In genomic region chr1:21676805-21677204, GRCm38 (mm10) we compare ENCODE assay signal across 26 mouse cellular contexts.
A peak's percentile ranks its signal among the peaks of the same experiment; 100 is the strongest.
DNase-seq lines count a peak whose midpoint lies in the region; ATAC-seq and TF ChIP-seq lines count a peak whose summit lies in the region.
"Had no signal": no experiment of that assay in that cellular context is flagged by ENCODE, and none has a peak within 500 bp of the region (broad histone marks: within the 10 kb centered on the region; RNA-seq: fewer than 3 reads in every experiment).

No protein-coding gene starts in this region.

- ATAC-seq in embryonic facial prominence, embryonic 14.5 days (ENCODE audit: low read depth) = no peak
- peak; percentile 6; the same call in 1 of the 2 replicates for ATAC-seq in stomach, embryonic 14.5 days (ENCODE audit: insufficient number of reproducible peaks, insufficient read depth, low FRiP score, low read depth)
- no peak for ATAC-seq in stomach, postnatal 0 days (ENCODE audit: low FRiP score, low TSS enrichment)
- ATAC-seq: intestine, embryonic 16.5 days had no signal

- H3K36me3 ChIP-seq in embryonic facial prominence, embryonic 14.5 days (ENCODE audit: control insufficient read depth, insufficient read depth, low read length) = no peaks in the 10 kb centered on the region
- no peaks in the 10 kb centered on the region for H3K36me3 ChIP-seq in embryonic facial prominence, embryonic 10.5 days (replicated peaks)
- no peaks in the 10 kb centered on the region for H3K36me3 ChIP-seq in stomach, embryonic 14.5 days (ENCODE audit: control insufficient read depth, insufficient read depth, low read length)
- H3K36me3 ChIP-seq in stomach, postnatal 0 days (ENCODE audit: control insufficient read depth, insufficient read depth, low read length) = no peaks in the 10 kb centered on the region
- H3K36me3 ChIP-seq: embryonic facial prominence, embryonic 13.5 days; G1E; heart, embryonic 15.5 days; hindbrain, embryonic 15.5 days; kidney, embryonic 15.5 days; limb, embryonic 12.5 days; liver, embryonic 13.5 days; lung, embryonic 15.5 days; midbrain, embryonic 12.5 days; neural tube, embryonic 12.5 days had no signal

- peak; percentile 12 for DNase-seq in embryonic facial prominence, embryonic 14.5 days (ENCODE audit: low spot score)
- DNase-seq in embryonic facial prominence, embryonic 10.5 days (ENCODE audit: low spot score) = no peak
- DNase-seq in layer of hippocampus, adult 9-11 months = peak; percentile 34
- DNase-seq in layer of hippocampus, adult 9-10 months (ENCODE audit: low spot score) = no peak
- no peak for DNase-seq in stomach, postnatal 0 days (ENCODE audit: low spot score)
- DNase-seq in c-Kit-positive CD71-positive TER-119-positive erythroid progenitor cells, embryonic 14.5 days (ENCODE audit: low spot score) = no peak
- no peak for DNase-seq in kidney, adult 9 months
- DNase-seq: adrenal gland, postnatal 25 days; cerebellum, adult 8-10 months; gastrocnemius, postnatal 36 days; heart, postnatal 4 days; kidney, postnatal 4 days; liver, embryonic 13.5 days; thymus, postnatal 4 days had no signal

- no peak overlapping the region for H3K9ac ChIP-seq in embryonic facial prominence, embryonic 14.5 days (ENCODE audit: low read depth, low read length)
- H3K9ac ChIP-seq in stomach, embryonic 14.5 days (replicated peaks; ENCODE audit: low read depth, low read length) = no peak overlapping the region
- H3K9ac ChIP-seq in stomach, postnatal 0 days (ENCODE audit: low read length) = no peak overlapping the region
- H3K9ac ChIP-seq: embryonic facial prominence, embryonic 13.5 days; heart, embryonic 15.5 days; hindbrain, embryonic 15.5 days; kidney, embryonic 15.5 days; limb, embryonic 12.5 days; liver, embryonic 13.5 days; lung, embryonic 15.5 days; midbrain, embryonic 12.5 days; neural tube, embryonic 12.5 days had no signal

- no peak overlapping the region for H3K4me3 ChIP-seq in embryonic facial prominence, embryonic 14.5 days (ENCODE audit: low read depth, low read length)
- H3K4me3 ChIP-seq in embryonic facial prominence, embryonic 10.5 days = no peak overlapping the region
- H3K4me3 ChIP-seq in stomach, embryonic 14.5 days (ENCODE audit: low read depth, low read length) = no peak overlapping the region
- no peak overlapping the region for H3K4me3 ChIP-seq in stomach, postnatal 0 days (ENCODE audit: low read depth, low read length)
- H3K4me3 ChIP-seq: embryonic facial prominence, embryonic 13.5 days; heart, embryonic 15.5 days; hindbrain, embryonic 15.5 days; kidney, embryonic 15.5 days; limb, embryonic 12.5 days; liver, embryonic 13.5 days; lung, embryonic 15.5 days; midbrain, embryonic 12.5 days; neural tube, embryonic 12.5 days had no signal

- H3K9me3 ChIP-seq in embryonic facial prominence, embryonic 14.5 days (ENCODE audit: control insufficient read depth, low read length) = no peaks in the 10 kb centered on the region
- no peaks in the 10 kb centered on the region for H3K9me3 ChIP-seq in embryonic facial prominence, embryonic 10.5 days
- H3K9me3 ChIP-seq in stomach, embryonic 14.5 days (ENCODE audit: control insufficient read depth, low read depth, low read length) = peaks cover 3% of the 10 kb centered on the region; the same call in 1 of the 2 replicates
- no peaks in the 10 kb centered on the region for H3K9me3 ChIP-seq in stomach, postnatal 0 days (ENCODE audit: control insufficient read depth, low read length)
- H3K9me3 ChIP-seq: embryonic facial prominence, embryonic 13.5 days; G1E; heart, embryonic 15.5 days; hindbrain, embryonic 15.5 days; kidney, embryonic 15.5 days; limb, embryonic 12.5 days; liver, embryonic 13.5 days; lung, embryonic 15.5 days; midbrain, embryonic 12.5 days; neural tube, embryonic 12.5 days had no signal

- H3K27ac ChIP-seq in embryonic facial prominence, embryonic 14.5 days (replicated peaks; ENCODE audit: low read depth, low read length) = no peak overlapping the region
- no peak overlapping the region for H3K27ac ChIP-seq in embryonic facial prominence, embryonic 10.5 days (replicated peaks)
- H3K27ac ChIP-seq in stomach, embryonic 14.5 days (ENCODE audit: low read length) = no peak overlapping the region
- H3K27ac ChIP-seq in stomach, postnatal 0 days (replicated peaks) = no peak overlapping the region
- H3K27ac ChIP-seq: embryonic facial prominence, embryonic 13.5 days; heart, embryonic 15.5 days; hindbrain, embryonic 15.5 days; kidney, embryonic 15.5 days; limb, embryonic 12.5 days; liver, embryonic 13.5 days; lung, embryonic 15.5 days; macrophage; midbrain, embryonic 12.5 days; neural tube, embryonic 12.5 days had no signal

- H3K27me3 ChIP-seq in embryonic facial prominence, embryonic 14.5 days (replicated peaks; ENCODE audit: control insufficient read depth, insufficient read depth, low read length) = no peaks in the 10 kb centered on the region
- no peaks in the 10 kb centered on the region for H3K27me3 ChIP-seq in embryonic facial prominence, embryonic 10.5 days (replicated peaks; ENCODE audit: low read depth, poor library complexity, severe bottlenecking)
- H3K27me3 ChIP-seq in stomach, embryonic 14.5 days (ENCODE audit: control insufficient read depth, insufficient read depth, low read length) = no peaks in the 10 kb centered on the region
- no peaks in the 10 kb centered on the region for H3K27me3 ChIP-seq in stomach, postnatal 0 days (ENCODE audit: control insufficient read depth, insufficient read depth, low read length)
- H3K27me3 ChIP-seq: embryonic facial prominence, embryonic 13.5 days; heart, embryonic 15.5 days; hindbrain, embryonic 15.5 days; kidney, embryonic 15.5 days; limb, embryonic 12.5 days; liver, embryonic 13.5 days; lung, embryonic 15.5 days; midbrain, embryonic 12.5 days; neural tube, embryonic 12.5 days had no signal

- no peak for TF ChIP-seq EP300 in stomach, postnatal 0 days (optimal IDR thresholded peaks at IDR 0.05)

- no peaks in the 10 kb centered on the region for H3K4me1 ChIP-seq in embryonic facial prominence, embryonic 14.5 days (ENCODE audit: control insufficient read depth, insufficient read depth, low read length)
- no peaks in the 10 kb centered on the region for H3K4me1 ChIP-seq in embryonic facial prominence, embryonic 10.5 days
- no peaks in the 10 kb centered on the region for H3K4me1 ChIP-seq in stomach, embryonic 14.5 days (ENCODE audit: control insufficient read depth, insufficient read depth, low read length)
- no peaks in the 10 kb centered on the region for H3K4me1 ChIP-seq in stomach, postnatal 0 days (replicated peaks; ENCODE audit: control insufficient read depth, insufficient read depth)
- H3K4me1 ChIP-seq: embryonic facial prominence, embryonic 13.5 days; heart, embryonic 15.5 days; hindbrain, embryonic 15.5 days; kidney, embryonic 15.5 days; limb, embryonic 12.5 days; liver, embryonic 13.5 days; lung, embryonic 15.5 days; midbrain, embryonic 12.5 days; neural tube, embryonic 12.5 days had no signal

- no peak for TF ChIP-seq CTCF in stomach, postnatal 0 days (IDR thresholded peaks at IDR 0.05; ENCODE audit: low read depth)

- WGBS in embryonic facial prominence, embryonic 14.5 days = 74% methylated on average over 3 of the region's 3 CpGs
- 91% methylated on average over 3 of the region's 3 CpGs for WGBS in embryonic facial prominence, embryonic 10.5 days
- WGBS in stomach, embryonic 14.5 days = 38% methylated on average over 3 of the region's 3 CpGs
- WGBS in stomach, postnatal 0 days = 38% methylated on average over 3 of the region's 3 CpGs

- H3K4me2 ChIP-seq in embryonic facial prominence, embryonic 14.5 days (ENCODE audit: low read depth, low read length) = no peak overlapping the region
- no peak overlapping the region for H3K4me2 ChIP-seq in stomach, embryonic 14.5 days (replicated peaks; ENCODE audit: low read depth, low read length)
- no peak overlapping the region for H3K4me2 ChIP-seq in stomach, postnatal 0 days (replicated peaks; ENCODE audit: low read depth)
- H3K4me2 ChIP-seq: embryonic facial prominence, embryonic 13.5 days; heart, embryonic 15.5 days; hindbrain, embryonic 15.5 days; kidney, embryonic 15.5 days; limb, embryonic 12.5 days; liver, embryonic 13.5 days; lung, embryonic 15.5 days; midbrain, embryonic 12.5 days; neural tube, embryonic 12.5 days had no signal

Comparison
In these comparisons a context has a peak if more than half of its experiments do, and no peak if none do; other contexts are left out.
1. DNase-seq: peak in embryonic facial prominence, embryonic 14.5 days (single experiment) and layer of hippocampus, adult 9-11 months (single experiment); none in embryonic facial prominence, embryonic 10.5 days (single experiment), layer of hippocampus, adult 9-10 months (single experiment), stomach, postnatal 0 days (single experiment), c-Kit-positive CD71-positive TER-119-positive erythroid progenitor cells, embryonic 14.5 days (single experiment) and kidney, adult 9 months (single experiment).